Mouse (Mus musculus) urinary bladder, postnatal 14 days (tissue): ENCODE results near the gene Trim50.
"Not testable (repeated sequence)": the region's sequence is repeated elsewhere in the genome, so short reads cannot be mapped to it uniquely, and the experiment has no call there.

Experiments
- DNase-seq: peaks from one replicate; pipeline ENCODE4 v3.0.0; 2021; ENCODE audit warnings: low spot score

Gene Trim50

DNA sequence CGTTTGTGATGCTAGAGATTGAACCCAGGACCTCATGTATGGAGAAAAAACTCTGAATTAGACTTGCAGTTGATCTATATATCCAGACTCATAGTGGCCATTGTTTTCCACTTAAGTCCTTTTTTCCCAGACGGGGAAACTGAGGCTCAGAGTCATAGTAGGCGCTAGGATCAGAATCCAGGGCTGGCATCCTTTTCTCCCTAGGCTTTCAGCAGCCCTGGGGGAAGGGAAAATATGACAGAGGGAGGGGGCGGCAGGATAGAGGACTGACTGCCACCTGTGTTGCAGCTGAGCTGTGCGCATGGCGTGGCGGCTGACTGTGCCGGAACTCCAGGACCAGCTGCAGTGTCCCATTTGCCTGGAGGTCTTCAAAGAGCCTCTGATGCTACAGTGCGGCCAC, at the start of gene Trim50:
Gene Trim50 (plus strand): TSS at position 301 of the 400 bp plus-strand sequence.
- no peak for DNase-seq

- DNase-seq = no peak
These were observed 46.7 kb upstream of the Trim50 start for GRCm38 (mm10) chr5:135306321-135306965.

- no peak for DNase-seq
These were observed 36.9 kb upstream of the Trim50 start for GRCm38 (mm10) chr5:135316177-135316576.

DNA sequence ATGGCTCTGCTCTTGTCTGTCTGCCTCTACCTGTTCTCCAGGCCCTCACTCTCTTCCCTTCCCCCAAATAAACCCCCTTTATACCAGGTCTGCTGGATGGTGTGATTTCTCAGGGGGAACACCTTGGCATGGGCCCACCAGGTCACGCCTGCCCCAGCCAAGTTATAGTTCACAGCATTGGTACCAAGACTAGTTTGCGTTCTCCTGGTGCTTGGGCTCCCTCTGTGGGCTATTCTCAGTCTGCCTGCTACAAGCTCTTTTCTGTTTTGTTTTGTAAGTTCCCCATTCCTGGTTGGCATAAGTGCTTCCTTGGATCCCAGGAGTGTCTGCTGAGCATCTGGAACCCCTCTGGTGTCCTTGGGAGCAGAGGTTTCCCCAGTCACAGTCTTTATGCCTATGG, 33.2 kb upstream of the Trim50 start:
- DNase-seq = no peak

- no peak for DNase-seq
These were observed 30.9 kb upstream of the Trim50 start for GRCm38 (mm10) chr5:135322197-135322596.

GRCm38 (mm10) chr5:135326121-135326659, 26.9 kb upstream of the Trim50 start:
- no peak for DNase-seq

DNA sequence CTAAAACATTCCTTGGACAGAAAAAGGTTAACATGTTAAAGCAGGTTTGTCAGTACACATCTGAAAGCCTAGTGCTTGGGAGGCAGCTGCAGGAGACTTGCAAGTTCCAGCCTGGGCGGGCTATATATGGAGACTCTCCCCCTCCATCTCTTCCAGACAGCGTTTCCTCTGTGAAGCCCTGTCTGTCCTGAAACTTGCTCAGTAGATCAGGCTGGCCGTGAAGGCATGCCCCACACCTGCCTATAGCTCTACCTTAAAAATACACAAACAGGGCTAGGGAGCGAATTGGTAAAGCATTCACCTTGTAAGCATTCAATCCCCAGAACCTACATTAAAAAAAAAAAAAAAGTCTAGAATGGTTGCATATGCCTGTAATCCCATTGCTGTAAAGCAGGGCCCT, 23.6 kb upstream of the Trim50 start:
- DNase-seq = no peak

DNA sequence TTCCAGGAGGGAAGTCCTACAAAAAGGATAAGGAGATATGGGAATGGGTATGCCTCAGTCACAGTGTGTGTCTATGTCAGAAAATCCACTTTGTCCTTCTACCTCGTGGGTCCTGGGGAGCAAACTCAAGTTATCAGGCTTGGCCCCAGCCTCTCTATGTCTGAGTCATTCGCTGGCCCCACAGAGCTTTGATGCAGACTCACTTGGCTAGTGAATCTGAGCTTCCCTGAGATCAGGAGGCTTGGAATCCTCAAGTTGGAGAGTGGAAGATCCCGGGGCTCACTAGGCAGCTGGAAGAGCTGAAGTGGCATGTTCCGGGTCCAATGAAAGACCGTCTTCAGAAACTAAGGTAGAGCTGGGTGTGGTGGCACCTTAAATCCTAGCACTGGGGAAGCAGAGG, 22.9 kb upstream of the Trim50 start:
- no peak for DNase-seq

- DNase-seq = no peak
These were observed 21.9 kb upstream of the Trim50 start for GRCm38 (mm10) chr5:135331161-135331560.

DNA sequence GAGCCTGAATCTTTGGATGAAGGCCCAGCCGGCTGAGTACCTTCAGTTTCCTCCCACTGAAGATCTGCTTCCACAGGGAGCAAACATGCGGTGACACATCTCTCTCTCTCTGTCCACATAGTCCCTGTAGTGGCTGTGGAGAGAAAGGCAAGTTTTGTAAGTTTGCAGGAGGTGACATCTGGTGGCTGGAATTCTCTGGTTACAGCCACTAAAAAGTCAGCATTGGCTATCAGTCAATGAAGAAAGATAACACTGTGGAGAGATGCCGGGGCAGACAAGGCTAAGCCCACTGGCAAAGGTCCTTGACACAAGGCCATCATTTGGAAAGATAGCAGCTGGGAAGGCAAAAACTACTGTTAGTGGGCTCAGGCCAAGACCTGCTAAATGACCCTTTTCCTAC, 15.5 kb upstream of the Trim50 start:
- DNase-seq = no peak

GRCm38 (mm10) chr5:135345989-135346388, 7.1 kb upstream of the Trim50 start:
- no peak for DNase-seq

DNA sequence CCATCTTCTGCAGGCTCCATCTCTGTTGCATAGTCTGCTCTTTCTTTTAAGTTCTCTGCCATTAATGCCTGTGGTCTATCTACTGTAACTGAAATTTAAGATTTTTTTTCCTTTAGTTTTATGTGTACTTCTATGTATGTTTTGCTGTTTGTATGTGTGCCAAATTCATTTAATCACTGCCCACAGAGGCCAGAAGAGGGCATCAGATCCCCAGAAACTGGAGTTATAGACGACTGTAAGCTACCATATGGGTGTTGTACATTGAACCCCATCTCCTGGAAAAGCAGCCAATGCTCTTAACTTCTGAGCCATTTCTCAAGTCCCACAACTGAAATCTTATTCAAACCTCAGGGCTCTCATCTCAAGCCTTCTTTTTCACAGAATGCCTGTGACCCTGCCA, 6.7 kb upstream of the Trim50 start:
- no peak for DNase-seq

DNA sequence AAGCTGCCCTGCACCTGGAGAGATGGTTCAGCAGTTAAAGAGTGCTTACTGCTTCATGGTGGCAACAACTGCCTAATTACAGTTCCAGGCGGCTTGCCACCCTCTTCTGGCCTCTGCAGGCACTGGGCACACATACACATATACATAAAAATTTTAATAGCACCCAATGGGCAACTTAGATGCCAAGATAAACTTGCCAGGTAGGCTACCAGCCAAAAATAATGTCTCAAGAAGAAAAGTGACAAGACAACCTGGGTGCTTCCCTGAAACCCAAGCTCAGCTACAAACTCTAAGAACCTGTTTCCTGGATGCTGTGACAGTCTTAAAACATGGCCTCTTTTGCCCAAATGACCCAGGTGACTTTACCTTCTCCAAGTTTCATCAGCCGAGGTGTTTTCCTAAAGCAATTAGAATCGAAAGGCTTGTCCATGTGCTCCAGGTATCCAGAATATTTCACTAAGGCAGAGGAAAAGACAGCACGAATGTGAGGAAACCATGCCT, 5.5 kb upstream of the Trim50 start:
- no peak for DNase-seq

- DNase-seq = no peak
These were observed 3.2 kb upstream of the Trim50 start, which contains the start of gene Fkbp6 for GRCm38 (mm10) chr5:135349862-135350261. Gene Fkbp6 (minus strand): TSS chr5:135350044.

DNA sequence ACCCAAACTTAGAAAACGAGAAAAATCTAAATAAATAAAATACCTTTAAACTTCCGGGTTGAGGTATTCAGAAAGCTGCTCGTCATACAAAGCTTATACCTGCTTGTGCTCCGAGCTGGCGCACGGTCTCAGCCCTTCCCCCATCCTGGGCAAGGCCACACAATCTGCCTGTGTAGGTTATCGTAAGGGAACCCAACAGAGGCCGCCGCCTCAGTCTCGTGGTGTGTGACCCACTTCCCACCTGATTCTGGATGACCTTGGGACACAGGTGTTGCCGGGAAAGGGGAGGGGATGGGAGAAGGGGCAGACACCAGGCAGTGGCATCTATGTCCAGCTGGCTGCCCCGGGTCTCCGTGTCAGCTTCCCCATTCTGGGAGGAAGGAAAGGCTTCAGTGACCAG, 1.5 kb upstream of the Trim50 start:
- no peak for DNase-seq

DNA sequence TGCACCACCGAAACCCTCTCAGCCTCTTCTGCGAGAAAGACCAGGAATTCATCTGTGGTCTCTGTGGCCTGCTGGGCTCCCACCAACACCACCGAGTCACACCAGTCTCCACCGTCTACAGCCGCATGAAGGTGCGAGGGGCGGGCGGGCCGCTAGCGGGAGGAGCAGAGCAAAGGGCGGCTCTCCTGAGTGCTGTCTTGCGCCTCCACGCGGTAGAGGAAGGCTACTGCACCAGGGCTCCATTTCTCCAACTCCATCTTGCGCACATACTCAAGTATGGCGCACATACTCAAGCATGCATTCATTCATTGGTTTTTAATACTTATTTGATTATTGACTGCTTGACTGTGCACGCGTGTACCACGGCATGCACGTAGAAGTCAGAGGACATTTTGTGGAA, 469 bp downstream of the Trim50 start:
- no peak for DNase-seq

DNA sequence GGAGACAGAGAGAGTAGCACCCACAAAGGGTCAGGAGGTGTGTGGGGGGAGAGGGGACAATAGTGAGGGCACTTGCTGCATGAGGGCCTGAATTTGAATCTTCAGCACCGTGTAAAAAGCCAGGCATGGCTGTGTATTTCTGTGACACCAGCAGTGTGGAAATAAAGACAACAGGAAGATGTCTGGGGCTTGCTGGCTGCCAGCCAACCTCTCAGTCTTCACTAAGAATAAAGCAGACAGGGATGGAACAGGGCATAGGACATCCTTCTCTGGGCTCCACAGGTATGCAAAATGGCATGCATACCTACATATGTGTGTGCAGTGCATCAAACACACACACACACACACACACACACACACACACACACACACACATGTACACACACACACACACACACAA, 3.0 kb downstream of the Trim50 start:
- no peak for DNase-seq

DNA sequence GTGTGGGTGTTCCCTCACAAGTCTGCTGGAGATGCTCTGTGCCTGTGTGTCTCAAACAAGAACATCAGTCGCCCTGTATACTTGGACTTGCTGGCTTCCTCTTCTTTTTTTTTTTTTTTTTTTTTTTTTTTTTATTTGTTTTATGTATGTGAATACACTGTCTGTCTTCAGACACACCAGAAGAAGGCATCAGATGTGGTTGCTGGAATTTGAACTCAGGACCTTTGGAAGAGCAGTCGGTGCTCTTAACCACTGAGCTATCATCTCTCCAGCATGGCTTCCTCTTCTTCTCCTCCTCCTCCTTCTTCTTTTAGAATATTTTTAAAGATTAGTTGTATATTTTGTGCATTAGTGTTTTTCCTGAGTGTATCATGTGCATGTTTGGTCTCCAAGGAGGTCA, 4.5 kb downstream of the Trim50 start:
- peak; percentile 58 for DNase-seq

- DNase-seq = no peak
These were observed 6.7 kb downstream of the Trim50 start for GRCm38 (mm10) chr5:135359772-135360171.

- no peak for DNase-seq
These were observed 9.5 kb downstream of the Trim50 start for GRCm38 (mm10) chr5:135362572-135362971.

GRCm38 (mm10) chr5:135363540-135363939, 10.4 kb downstream of the Trim50 start:
- no peak for DNase-seq

DNA sequence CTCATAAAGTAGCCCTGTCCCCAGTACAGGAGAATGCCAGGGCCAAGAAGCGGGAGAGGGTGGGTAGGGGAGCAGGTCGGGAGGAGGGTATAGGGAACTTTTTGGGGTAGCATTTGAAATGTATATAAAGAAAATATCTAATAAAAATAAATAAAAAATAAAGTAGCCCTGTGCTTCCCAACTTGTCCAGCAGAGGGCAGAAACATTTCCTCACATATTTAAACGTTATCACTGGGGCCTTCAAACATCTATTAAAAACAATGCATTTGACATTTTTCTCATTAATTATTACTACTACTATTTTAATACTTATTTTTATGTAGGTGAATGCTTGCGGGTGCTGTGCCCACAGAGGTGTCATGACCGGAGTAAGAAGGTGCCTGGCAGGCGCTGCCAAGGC, 14.7 kb downstream of the Trim50 start:
- no peak for DNase-seq

GRCm38 (mm10) chr5:135368312-135368711, 15.2 kb downstream of the Trim50 start:
- no peak for DNase-seq

- not testable (repeated sequence) for DNase-seq
These were observed 16.1 kb downstream of the Trim50 start for GRCm38 (mm10) chr5:135369196-135369595.
